Mouse (Mus musculus): ENCODE results near the gene Arhgap25. TPM values are rescaled to one million over a fixed set of nuclear protein-coding genes. Genes with fewer than 3 reads are reported as not detected.
"Not testable (repeated sequence)": the region's sequence is repeated elsewhere in the genome, so short reads cannot be mapped to it uniquely, and the experiment has no call there.

The Arhgap25 gene
- polyA plus RNA-seq, 1 experiment from 2014 or later: 1.2 TPM

DNA sequence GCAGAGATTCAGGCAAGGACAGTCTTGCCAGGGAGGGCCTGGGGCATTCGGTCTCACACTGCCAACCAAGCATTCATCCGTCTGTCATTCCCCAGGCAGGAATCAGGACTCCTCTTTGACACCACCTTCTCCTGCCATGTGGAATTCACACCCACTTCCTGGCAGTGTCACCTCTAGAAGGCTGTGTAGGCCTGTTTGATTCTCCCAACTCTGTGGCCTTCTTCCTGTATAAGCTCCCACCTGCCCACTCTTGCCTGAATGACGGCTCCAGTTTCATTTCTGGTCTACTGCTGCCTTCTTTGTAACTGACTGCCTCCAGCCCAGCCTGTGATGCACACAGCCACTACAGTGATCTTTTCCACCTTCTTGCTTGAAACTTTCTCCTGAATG, 49.2 kb downstream of the Arhgap25 start:
- no peak overlapping the region for H3K4me2 ChIP-seq (ENCODE audit: low read length)
- no peaks in the 10 kb centered on the region for H3K36me3 ChIP-seq (ENCODE audit: control insufficient read depth, insufficient read depth, low read length)
- H3K9ac ChIP-seq (ENCODE audit: low read length): no peak overlapping the region
- no peaks in the 10 kb centered on the region for H3K9me3 ChIP-seq (replicated peaks; ENCODE audit: control insufficient read depth, low read length)
- DNase-seq (ENCODE audit: low spot score) (no peak), ATAC-seq (no peak)
- H3K27ac ChIP-seq (ENCODE audit: low read depth, low read length): no peak overlapping the region
- H3K4me3 ChIP-seq (ENCODE audit: low read depth, low read length): no peak overlapping the region
- H3K27me3 ChIP-seq (replicated peaks; ENCODE audit: control insufficient read depth, insufficient read depth, low read length): no peaks in the 10 kb centered on the region
- 79% methylated on average over 3 of the region's 3 CpGs for whole genome bisulfite sequencing
- H3K4me1 ChIP-seq (ENCODE audit: control insufficient read depth, insufficient read depth, low read length): no peaks in the 10 kb centered on the region

DNA sequence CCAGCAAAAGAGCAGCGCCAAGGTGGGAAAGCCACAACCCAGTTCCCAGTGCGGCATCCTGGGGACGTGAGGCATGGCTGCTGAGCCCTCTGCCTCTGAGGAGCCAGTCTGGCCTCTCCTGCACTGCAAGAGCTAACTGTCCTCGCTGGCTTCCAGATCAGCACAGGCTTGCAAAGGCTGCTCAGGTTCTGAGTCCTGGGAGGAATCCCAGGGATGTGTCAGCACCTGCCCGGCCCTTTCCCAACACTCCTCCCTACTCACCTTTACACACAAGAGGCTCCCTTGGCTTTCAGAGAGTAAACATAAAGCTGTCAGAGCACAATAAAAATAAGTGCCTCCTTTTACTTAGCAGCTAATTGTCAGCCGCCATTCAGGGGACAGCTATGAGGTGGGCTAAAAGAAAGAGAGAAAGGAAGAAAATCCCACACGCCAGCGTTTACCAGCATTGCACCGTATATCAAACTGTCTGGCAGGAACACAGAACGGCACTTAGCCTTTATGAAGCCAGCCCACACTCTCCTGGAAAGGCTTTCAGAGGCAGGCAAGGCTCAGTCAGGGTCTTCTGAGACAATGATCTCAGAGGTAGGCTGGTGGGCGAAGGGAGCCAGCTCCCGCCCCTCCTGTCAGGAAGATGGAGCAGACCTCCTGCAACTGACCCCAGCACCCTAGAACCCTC, 49.7 kb downstream of the Arhgap25 start:
- Histone ChIP-seq H3K4me2 (ENCODE audit: low read length) (no peak overlapping the region), H3K4me1 (ENCODE audit: control insufficient read depth, insufficient read depth, low read length) (no peaks in the 10 kb centered on the region), H3K36me3 (ENCODE audit: control insufficient read depth, insufficient read depth, low read length) (no peaks in the 10 kb centered on the region), H3K9ac (ENCODE audit: low read length) (no peak overlapping the region), H3K9me3 (replicated peaks; ENCODE audit: control insufficient read depth, low read length) (no peaks in the 10 kb centered on the region), H3K27me3 (replicated peaks; ENCODE audit: control insufficient read depth, insufficient read depth, low read length) (no peaks in the 10 kb centered on the region), H3K27ac (ENCODE audit: low read depth, low read length) (no peak overlapping the region), H3K4me3 (ENCODE audit: low read depth, low read length) (no peak overlapping the region)
- ATAC-seq (no peak), DNase-seq (ENCODE audit: low spot score) (peak; percentile 4)
- 62% methylated on average over 12 of the region's 12 CpGs for whole genome bisulfite sequencing

DNA sequence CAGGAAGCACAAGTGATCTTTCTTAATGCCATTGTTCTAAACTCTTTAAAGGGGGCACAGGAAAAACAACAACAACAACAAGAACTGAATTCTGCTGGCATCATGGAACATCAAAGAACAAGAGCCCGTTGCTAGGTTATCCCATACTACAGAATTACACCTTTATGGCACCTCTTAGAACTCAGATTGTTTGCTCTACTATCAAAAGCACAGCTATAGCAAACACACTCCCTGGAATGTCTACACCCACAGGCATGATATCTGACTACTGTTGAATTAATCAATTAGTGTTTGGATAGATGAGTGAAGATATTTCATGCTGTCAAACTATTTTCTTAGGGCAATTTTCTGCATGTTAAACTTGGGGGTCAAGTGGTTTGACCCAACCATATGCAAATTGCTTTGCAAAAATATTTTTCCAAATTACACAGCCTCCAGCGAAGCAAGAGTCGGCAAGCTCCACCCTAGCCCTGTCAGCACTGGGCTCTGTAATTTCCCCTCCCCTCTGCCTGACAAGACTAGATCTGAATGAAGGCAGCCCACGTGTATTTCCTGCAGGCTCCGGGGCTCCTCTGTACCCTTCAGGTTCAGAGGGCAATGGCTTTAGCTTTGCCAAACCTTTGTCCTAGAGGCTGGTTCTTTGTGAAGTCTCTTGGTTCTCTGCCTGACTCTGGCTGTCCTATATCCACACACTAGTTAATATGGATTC, 53.6 kb downstream of the Arhgap25 start:
- Histone ChIP-seq H3K9me3 (replicated peaks; ENCODE audit: control insufficient read depth, low read length) (no peaks in the 10 kb centered on the region), H3K4me1 (ENCODE audit: control insufficient read depth, insufficient read depth, low read length) (no peaks in the 10 kb centered on the region), H3K36me3 (ENCODE audit: control insufficient read depth, insufficient read depth, low read length) (no peaks in the 10 kb centered on the region), H3K27ac (ENCODE audit: low read depth, low read length) (no peak overlapping the region), H3K4me3 (ENCODE audit: low read depth, low read length) (no peak overlapping the region), H3K9ac (ENCODE audit: low read length) (no peak overlapping the region), H3K4me2 (ENCODE audit: low read length) (no peak overlapping the region), H3K27me3 (replicated peaks; ENCODE audit: control insufficient read depth, insufficient read depth, low read length) (no peaks in the 10 kb centered on the region)
- DNase-seq (ENCODE audit: low spot score) (no peak), ATAC-seq (no peak)
- 67% methylated on average over 5 of the region's 5 CpGs for WGBS

DNA sequence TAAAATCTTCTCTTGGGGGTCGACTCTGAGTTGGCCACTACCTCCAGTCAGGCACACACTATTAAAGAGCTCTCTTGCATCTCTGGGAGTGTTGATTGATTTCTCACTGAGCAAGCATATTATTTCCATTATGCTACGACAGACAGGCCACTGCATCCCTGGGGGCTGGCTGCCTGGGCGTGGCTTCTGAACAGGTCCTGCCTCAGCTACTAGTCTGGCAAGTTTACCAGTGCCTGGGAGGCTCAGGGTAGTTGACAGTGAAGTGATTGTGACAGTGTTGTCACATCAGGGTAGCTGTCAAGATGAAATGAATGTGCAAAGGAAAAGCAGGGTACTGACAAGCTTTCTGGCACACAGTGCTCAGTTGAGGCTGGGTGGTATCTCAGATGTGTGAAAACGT, 54.2 kb downstream of the Arhgap25 start:
- DNase-seq (ENCODE audit: low spot score) (peak; percentile 29), ATAC-seq (no peak)
- H3K4me2 ChIP-seq (ENCODE audit: low read length): no peak overlapping the region
- WGBS: 63% methylated on average over 4 of the region's 4 CpGs
- no peak overlapping the region; the same call in 1 of the 2 replicates for H3K27ac ChIP-seq (ENCODE audit: low read depth, low read length)
- no peaks in the 10 kb centered on the region for H3K36me3 ChIP-seq (ENCODE audit: control insufficient read depth, insufficient read depth, low read length)
- H3K27me3 ChIP-seq (replicated peaks; ENCODE audit: control insufficient read depth, insufficient read depth, low read length): no peaks in the 10 kb centered on the region
- H3K4me3 ChIP-seq (ENCODE audit: low read depth, low read length): no peak overlapping the region
- H3K9ac ChIP-seq (ENCODE audit: low read length): no peak overlapping the region
- H3K9me3 ChIP-seq (replicated peaks; ENCODE audit: control insufficient read depth, low read length): no peaks in the 10 kb centered on the region
- no peaks in the 10 kb centered on the region for H3K4me1 ChIP-seq (ENCODE audit: control insufficient read depth, insufficient read depth, low read length)

DNA sequence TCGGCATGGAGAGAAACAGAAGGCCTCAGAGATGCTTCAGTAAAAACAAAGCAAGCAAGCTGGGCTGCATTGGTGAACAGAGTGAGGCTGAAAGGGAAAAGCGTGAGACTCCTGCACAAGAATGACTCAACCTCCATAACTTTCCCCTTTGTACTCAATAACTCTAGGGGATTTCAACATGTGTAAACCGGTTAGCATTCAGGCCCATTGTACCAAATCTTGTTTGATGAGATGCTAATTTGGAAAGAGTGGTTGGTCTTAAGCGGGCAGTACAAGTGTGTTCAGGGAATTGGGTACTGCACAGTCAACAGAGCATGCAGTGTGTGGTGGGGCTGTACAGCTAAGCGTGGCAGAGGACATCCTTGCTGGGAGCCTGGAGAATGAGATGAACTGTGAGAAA, 57.8 kb downstream of the Arhgap25 start:
- H3K27ac ChIP-seq (ENCODE audit: low read depth, low read length): no peak overlapping the region
- no peak overlapping the region for H3K9ac ChIP-seq (ENCODE audit: low read length)
- H3K36me3 ChIP-seq (ENCODE audit: control insufficient read depth, insufficient read depth, low read length): no peaks in the 10 kb centered on the region
- 73% methylated on average over 5 of the region's 5 CpGs for WGBS
- H3K4me3 ChIP-seq (ENCODE audit: low read depth, low read length): no peak overlapping the region
- no peaks in the 10 kb centered on the region for H3K9me3 ChIP-seq (replicated peaks; ENCODE audit: control insufficient read depth, low read length)
- no peaks in the 10 kb centered on the region for H3K4me1 ChIP-seq (ENCODE audit: control insufficient read depth, insufficient read depth, low read length)
- DNase-seq (ENCODE audit: low spot score) (no peak), ATAC-seq (no peak)
- H3K27me3 ChIP-seq (replicated peaks; ENCODE audit: control insufficient read depth, insufficient read depth, low read length): no peaks in the 10 kb centered on the region
- no peak overlapping the region for H3K4me2 ChIP-seq (ENCODE audit: low read length)

DNA sequence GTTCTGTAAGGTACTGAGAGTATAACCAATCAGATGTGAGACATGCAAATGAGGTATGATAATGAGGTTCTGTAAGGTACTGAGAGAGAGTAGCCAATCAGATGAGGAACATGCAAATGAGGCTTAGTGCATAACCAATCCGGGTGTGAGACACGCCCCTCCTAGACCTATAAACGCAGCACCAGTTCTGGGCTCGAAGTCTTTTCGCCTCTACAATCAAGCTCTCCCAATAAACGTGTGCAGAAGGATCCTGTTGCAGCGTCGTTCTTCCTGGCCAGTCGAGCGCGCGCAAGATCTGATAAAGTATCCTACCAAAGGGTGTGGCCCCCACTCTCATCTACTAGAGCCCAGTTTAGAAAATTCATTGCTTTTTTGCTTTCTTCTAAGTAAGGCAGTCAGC, 63.0 kb downstream of the Arhgap25 start:
- ATAC-seq: not testable (repeated sequence)

DNA sequence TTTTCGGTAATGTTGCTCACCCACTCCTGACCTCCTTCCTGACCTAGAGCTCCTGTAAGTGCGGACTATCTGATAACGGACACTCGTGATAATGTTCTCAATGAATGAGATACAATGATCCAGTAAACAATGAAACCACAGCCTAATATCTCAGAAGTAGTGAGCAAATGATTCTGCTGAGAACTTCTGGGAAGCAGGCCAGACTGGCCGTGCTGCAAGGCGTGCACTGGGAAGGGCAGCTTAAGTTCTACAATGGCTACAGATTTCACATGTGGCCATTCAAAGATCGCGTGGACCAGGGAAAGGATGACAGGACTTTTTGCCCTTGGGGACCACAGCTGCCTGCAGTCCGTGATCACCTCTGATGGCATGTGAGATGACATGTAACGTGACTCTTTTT, 64.7 kb downstream of the Arhgap25 start:
- no peaks in the 10 kb centered on the region for H3K9me3 ChIP-seq (replicated peaks; ENCODE audit: control insufficient read depth, low read length)
- no peaks in the 10 kb centered on the region for H3K36me3 ChIP-seq (ENCODE audit: control insufficient read depth, insufficient read depth, low read length)
- H3K4me1 ChIP-seq (ENCODE audit: control insufficient read depth, insufficient read depth, low read length): peaks cover 3% of the 10 kb centered on the region; the same call in 1 of the 2 replicates
- H3K4me3 ChIP-seq (ENCODE audit: low read depth, low read length): no peak overlapping the region
- no peak for ATAC-seq
- no peak overlapping the region for H3K9ac ChIP-seq (ENCODE audit: low read length)
- H3K27ac ChIP-seq (ENCODE audit: low read depth, low read length): no peak overlapping the region
- 85% methylated on average over 10 of the region's 10 CpGs for WGBS
- H3K4me2 ChIP-seq (ENCODE audit: low read length): no peak overlapping the region
- no peak for DNase-seq (ENCODE audit: low spot score)
- no peaks in the 10 kb centered on the region for H3K27me3 ChIP-seq (replicated peaks; ENCODE audit: control insufficient read depth, insufficient read depth, low read length)

More for the DNA sequence above, 63.0 kb downstream of the Arhgap25 start:
- 92% methylated on average over 12 of the region's 12 CpGs for WGBS
- H3K9ac ChIP-seq (ENCODE audit: low read length); H3K9me3 ChIP-seq (replicated peaks; ENCODE audit: control insufficient read depth, low read length); DNase-seq (ENCODE audit: low spot score); H3K36me3 ChIP-seq (ENCODE audit: control insufficient read depth, insufficient read depth, low read length); H3K4me3 ChIP-seq (ENCODE audit: low read depth, low read length); H3K4me2 ChIP-seq (ENCODE audit: low read length); H3K27me3 ChIP-seq (replicated peaks; ENCODE audit: control insufficient read depth, insufficient read depth, low read length); H3K4me1 ChIP-seq (ENCODE audit: control insufficient read depth, insufficient read depth, low read length); H3K27ac ChIP-seq (ENCODE audit: low read depth, low read length): not testable (repeated sequence)

DNA sequence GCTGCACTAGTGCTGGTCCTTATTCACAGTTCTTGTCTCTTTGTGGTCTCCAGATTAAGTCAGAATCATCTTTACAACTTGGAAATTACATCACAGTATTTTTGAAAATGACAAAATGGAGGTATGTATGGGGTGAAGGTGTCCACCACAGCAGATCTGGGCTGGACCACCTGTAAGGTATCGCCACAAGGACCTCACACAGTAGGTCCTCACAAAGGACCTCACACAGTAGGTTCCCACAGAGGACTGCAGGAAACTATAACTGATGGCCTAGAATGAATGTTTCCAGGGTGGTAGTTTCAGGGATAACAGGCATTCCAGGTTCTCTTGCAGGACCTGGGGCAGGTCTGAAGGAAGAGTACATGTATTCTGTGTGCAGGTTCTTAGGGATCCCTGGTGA, 65.7 kb downstream of the Arhgap25 start:
- WGBS: 96% methylated on average over 1 of the region's 1 CpGs
- no peak overlapping the region for H3K9ac ChIP-seq (ENCODE audit: low read length)

DNA sequence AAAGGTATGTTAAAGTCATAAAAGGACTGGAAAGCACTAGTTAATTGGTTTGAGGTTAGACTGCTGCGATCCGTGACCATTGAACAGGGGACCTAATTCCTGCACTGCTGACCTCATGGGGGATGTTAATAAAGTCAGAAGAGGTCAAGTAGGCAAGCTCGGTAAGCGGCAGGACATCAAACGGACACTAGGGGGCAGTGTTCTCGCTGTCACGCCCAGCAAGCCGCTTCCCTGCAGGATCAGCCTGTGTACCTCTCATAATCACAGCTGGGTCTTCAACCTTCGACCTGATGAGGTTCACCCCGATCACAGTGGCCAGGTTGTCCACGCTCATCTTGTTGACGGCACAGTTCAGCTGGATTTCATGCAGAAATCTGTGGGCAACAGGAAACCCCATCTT, 66.8 kb downstream of the Arhgap25 start:
- H3K9me3 ChIP-seq (replicated peaks; ENCODE audit: control insufficient read depth, low read length): no peaks in the 10 kb centered on the region
- no peak for ATAC-seq
- no peaks in the 10 kb centered on the region for H3K36me3 ChIP-seq (ENCODE audit: control insufficient read depth, insufficient read depth, low read length)
- H3K27me3 ChIP-seq (replicated peaks; ENCODE audit: control insufficient read depth, insufficient read depth, low read length): no peaks in the 10 kb centered on the region
- no peak overlapping the region for H3K27ac ChIP-seq (ENCODE audit: low read depth, low read length)
- peak overlapping the region; percentile 48 for H3K9ac ChIP-seq (ENCODE audit: low read length)
- H3K4me2 ChIP-seq (ENCODE audit: low read length): peak overlapping the region; percentile 39
- H3K4me3 ChIP-seq (ENCODE audit: low read depth, low read length): no peak overlapping the region
- peak; percentile 73 for DNase-seq (ENCODE audit: low spot score)
- 10% methylated on average over 12 of the region's 12 CpGs for WGBS
- peaks cover 3% of the 10 kb centered on the region; the same call in 1 of the 2 replicates for H3K4me1 ChIP-seq (ENCODE audit: control insufficient read depth, insufficient read depth, low read length)

More for the DNA sequence above, 65.7 kb downstream of the Arhgap25 start:
- no peak for ATAC-seq
- Histone ChIP-seq H3K4me1 (ENCODE audit: control insufficient read depth, insufficient read depth, low read length) (peaks cover 3% of the 10 kb centered on the region; the same call in 1 of the 2 replicates), H3K4me2 (ENCODE audit: low read length) (no peak overlapping the region), H3K9me3 (replicated peaks; ENCODE audit: control insufficient read depth, low read length) (no peaks in the 10 kb centered on the region), H3K27ac (ENCODE audit: low read depth, low read length) (no peak overlapping the region), H3K4me3 (ENCODE audit: low read depth, low read length) (no peak overlapping the region), H3K36me3 (ENCODE audit: control insufficient read depth, insufficient read depth, low read length) (no peaks in the 10 kb centered on the region), H3K27me3 (replicated peaks; ENCODE audit: control insufficient read depth, insufficient read depth, low read length) (no peaks in the 10 kb centered on the region)
- no peak for DNase-seq (ENCODE audit: low spot score)
